Mouse (Mus musculus) MEL (cell line): ENCODE measurements around the gene Bfsp2.

Experiments used
- CHD1 ChIP-seq: IDR thresholded peaks from 2 replicates; pipeline ENCODE4 v1.6.1; 2012; ENCODE audit warnings: low read depth, mild to moderate bottlenecking, inconsistent platforms, low read length, improper control_type of control experiment
- CTCF ChIP-seq, 3 experiments: IDR thresholded peaks in 2 of 3; conservative IDR thresholded peaks in 1 of 3; 2 replicates each; pipeline ENCODE4 v1.5.1; 2011 to 2012; ENCODE audit warnings: low read length in 3 of 3, low read depth in 2 of 3, mild to moderate bottlenecking in 2 of 3, improper control_type of control experiment in 1 of 3, inconsistent platforms in 1 of 3, mixed read lengths in 1 of 3, moderate library complexity in 1 of 3; ENCODE audit not compliant: control insufficient read depth in 1 of 3, insufficient read depth in 1 of 3, poor library complexity in 1 of 3, severe bottlenecking in 1 of 3
- MAX ChIP-seq: IDR thresholded peaks from 2 replicates; pipeline ENCODE4 v1.6.1; 2011; ENCODE audit warnings: low read length, improper control_type of control experiment
- POLR2A ChIP-seq, 2 experiments: IDR thresholded peaks; 2 replicates each; pipeline ENCODE4 v1.6.1; 2011 to 2012; ENCODE audit warnings: low read length in 2 of 2, mild to moderate bottlenecking in 2 of 2, control low read depth in 1 of 2, improper control_type of control experiment in 1 of 2, low read depth in 1 of 2, moderate library complexity in 1 of 2; ENCODE audit not compliant: control insufficient read depth in 1 of 2, insufficient read depth in 1 of 2, poor library complexity in 1 of 2
- ZKSCAN1 ChIP-seq: IDR thresholded peaks from 2 replicates; pipeline ENCODE4 v1.6.1; 2012; ENCODE audit warnings: low read depth, mild to moderate bottlenecking, inconsistent platforms, low read length, improper control_type of control experiment, moderate library complexity

DNA sequence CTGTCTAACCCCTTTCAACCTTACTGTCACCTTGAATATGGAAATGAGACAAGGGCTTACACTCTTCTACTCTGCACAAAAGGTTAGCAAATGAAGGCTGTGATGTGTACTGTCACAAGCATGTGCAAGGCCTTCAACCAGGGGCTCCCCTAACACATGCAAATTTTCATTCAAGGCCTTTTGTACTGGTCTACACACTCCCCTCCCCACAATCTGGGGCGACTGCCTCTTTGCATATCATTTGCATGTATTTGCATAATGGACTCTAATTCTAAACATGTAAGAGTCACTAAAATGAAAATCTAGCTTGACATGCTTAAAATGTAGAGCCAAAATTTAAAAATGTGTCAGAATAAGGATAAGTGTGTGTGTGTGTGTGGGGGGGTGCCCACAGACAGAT, 24.4 kb upstream of the Bfsp2 start:
- TF ChIP-seq MAX (no peak), CTCF (IDR thresholded peaks at IDR 0.05 in 2 of 3, conservative IDR thresholded peaks at IDR 0.05 in 1 of 3; ENCODE audit: control insufficient read depth in 1 of 3, insufficient read depth in 1 of 3, low read depth in 2 of 3, low read length in 3 of 3, poor library complexity in 1 of 3, severe bottlenecking in 1 of 3) (no peak), POLR2A (IDR thresholded peaks at IDR 0.05; ENCODE audit: control insufficient read depth in 1 of 2, insufficient read depth in 1 of 2, low read depth in 1 of 2, low read length in 2 of 2, poor library complexity in 1 of 2) (no peak), CHD1 (no peak), ZKSCAN1 (no peak)
